Mouse (Mus musculus) kidney, adult 2 months (tissue): Measurements from ENCODE around the gene Fam89b. TPM values are rescaled to one million over a fixed set of nuclear protein-coding genes. Genes with fewer than 3 reads are reported as not detected.

Experiments
- DNase-seq: peaks from one replicate; pipeline ENCODE4 v3.0.0; 2021
- H3K27ac ChIP-seq: fragments of 200-500 bp; 2 replicates; pipeline ENCODE4 v1.5.1; 2012; ENCODE audit warnings: low read depth, low read length, control low read depth, inconsistent platforms; ENCODE audit not compliant: insufficient read depth
- H3K27me3 ChIP-seq: fragments of 200-500 bp; replicated peaks from 2 replicates; pipeline ENCODE4 v1.6.1; 2012; ENCODE audit warnings: mild to moderate bottlenecking, moderate library complexity, low read length, inconsistent platforms; ENCODE audit not compliant: control insufficient read depth, insufficient read depth
- H3K36me3 ChIP-seq: fragments of 200-500 bp; 2 replicates; pipeline ENCODE4 v1.6.1; 2012; ENCODE audit warnings: mild to moderate bottlenecking, moderate library complexity, low read length, inconsistent platforms; ENCODE audit not compliant: control insufficient read depth, insufficient read depth
- H3K4me1 ChIP-seq: fragments of 200-500 bp; 2 replicates; pipeline ENCODE4 v1.6.1; 2011; ENCODE audit warnings: low read length; ENCODE audit not compliant: control insufficient read depth, insufficient read depth
- H3K4me3 ChIP-seq: fragments of 200-500 bp; 2 replicates; pipeline ENCODE4 v1.5.1; 2011; ENCODE audit warnings: mild to moderate bottlenecking, low read depth, low read length, control low read depth; ENCODE audit not compliant: insufficient read depth
- CTCF ChIP-seq: fragments of 200-500 bp; conservative IDR thresholded peaks from 2 replicates; pipeline ENCODE4 v1.5.1; 2011; ENCODE audit warnings: low read depth, mild to moderate bottlenecking, control low read depth, low read length, moderate library complexity, mixed read lengths; ENCODE audit not compliant: insufficient read depth, insufficient read length
- POLR2A ChIP-seq: fragments of 200-500 bp; IDR thresholded peaks from one replicate; pipeline ENCODE4 v1.6.1; 2011; ENCODE audit warnings: low read depth, low read length, control low read depth
- WGBS: fragments of 180-500 bp; shearing (Covaris S2); methylation state at CpG from one replicate; pipeline ENCODE4 v1.1.7; 2018; 5-methylcytosine and 5-hydroxymethylcytosine counted together
- polyA plus RNA-seq: library from polyadenylated mRNA; depleted of rRNA; stranded (reverse); fragments of >200 nt; gene quantifications from 2 replicates; pipeline ENCODE4 v1.2.3, GENCODE M21; 2012

Fam89b gene
- polyA plus RNA-seq, 1 experiment: 93.8 TPM

- Histone ChIP-seq H3K4me1 (no peaks in the 10 kb centered on the region), H3K4me3 (no peak overlapping the region), H3K36me3 (no peaks in the 10 kb centered on the region; the same call in 1 of the 2 replicates), H3K27ac (no peak overlapping the region), H3K27me3 (no peaks in the 10 kb centered on the region)
- WGBS: 86% methylated on average over 14 of the region's 14 CpGs
- TF ChIP-seq CTCF: no peak
- TF ChIP-seq POLR2A: no peak
- DNase-seq: no peak
Measured at GRCm38 (mm10) chr19:5758878-5759403, 29.5 kb upstream of the Fam89b start.

DNA sequence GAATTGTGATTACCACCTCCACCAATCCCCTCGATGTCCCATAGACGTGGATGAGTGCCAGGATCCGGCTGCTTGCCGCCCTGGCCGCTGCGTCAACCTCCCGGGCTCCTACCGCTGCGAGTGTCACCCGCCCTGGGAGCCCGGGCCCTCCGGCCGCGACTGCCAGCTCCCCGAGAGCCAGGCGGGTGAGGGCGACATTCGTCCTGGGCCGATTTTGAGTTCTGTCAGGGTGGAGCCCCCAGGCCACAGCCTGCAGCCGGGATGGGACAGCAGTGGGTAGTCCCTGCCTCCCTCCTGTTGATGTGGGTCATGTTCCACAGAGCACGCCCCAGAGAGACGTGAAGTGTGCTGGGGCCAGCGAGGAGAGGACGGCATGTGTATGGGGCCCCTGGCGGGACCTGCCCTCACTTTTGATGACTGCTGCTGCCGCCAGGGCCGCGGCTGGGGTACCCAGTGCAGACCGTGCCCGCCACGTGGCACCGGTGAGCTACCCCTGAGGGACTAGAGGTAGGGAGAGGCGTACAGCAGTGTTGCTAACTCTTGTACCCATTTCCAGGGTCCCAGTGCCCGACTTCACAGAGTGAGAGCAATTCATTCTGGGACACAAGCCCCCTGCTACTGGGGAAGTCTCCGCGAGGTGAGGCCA is 27.7 kb upstream of the Fam89b start:
- no peak for TF ChIP-seq POLR2A
- TF ChIP-seq CTCF: no peak
- no peak for DNase-seq
- no peak overlapping the region for H3K27ac ChIP-seq
- WGBS: 53% methylated on average over 36 of the region's 36 CpGs
- H3K36me3 ChIP-seq: no peaks in the 10 kb centered on the region; the same call in 1 of the 2 replicates
- no peak overlapping the region for H3K4me3 ChIP-seq
- H3K4me1 ChIP-seq: no peaks in the 10 kb centered on the region
- no peaks in the 10 kb centered on the region for H3K27me3 ChIP-seq

DNA sequence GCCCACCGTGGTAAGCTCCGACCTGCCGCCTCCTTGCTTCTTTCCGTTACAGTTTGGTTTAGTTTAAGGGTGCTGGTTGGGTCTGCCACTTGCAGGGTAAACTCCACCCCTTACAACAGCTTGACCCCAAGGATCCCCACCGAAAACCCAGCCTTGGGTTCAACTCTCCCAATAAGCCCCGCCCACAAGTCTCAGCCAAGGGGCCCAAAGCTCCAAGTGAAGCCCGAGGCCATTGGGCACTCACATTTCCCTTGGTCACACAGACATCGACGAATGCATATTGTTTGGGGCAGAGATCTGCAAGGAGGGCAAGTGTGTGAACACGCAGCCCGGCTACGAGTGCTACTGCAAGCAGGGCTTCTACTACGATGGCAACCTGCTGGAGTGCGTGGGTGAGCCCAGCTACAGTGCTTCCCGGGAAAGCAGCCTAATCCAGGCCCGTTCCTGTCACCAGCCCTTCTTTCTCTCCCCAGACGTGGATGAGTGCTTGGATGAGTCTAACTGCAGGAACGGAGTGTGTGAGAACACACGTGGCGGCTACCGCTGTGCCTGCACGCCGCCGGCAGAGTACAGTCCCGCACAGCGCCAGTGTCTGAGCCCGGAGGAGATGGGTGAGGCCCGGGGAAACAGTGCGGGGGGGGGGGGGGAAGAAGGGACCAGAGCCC is 27.0 kb upstream of the Fam89b start:
- H3K27ac ChIP-seq: no peak overlapping the region
- 51% methylated on average over 29 of the region's 29 CpGs for WGBS
- no peak overlapping the region for H3K4me3 ChIP-seq
- no peaks in the 10 kb centered on the region; the same call in 1 of the 2 replicates for H3K36me3 ChIP-seq
- no peak for DNase-seq
- no peaks in the 10 kb centered on the region for H3K4me1 ChIP-seq
- TF ChIP-seq CTCF: no peak
- TF ChIP-seq POLR2A: no peak
- H3K27me3 ChIP-seq: no peaks in the 10 kb centered on the region

DNA sequence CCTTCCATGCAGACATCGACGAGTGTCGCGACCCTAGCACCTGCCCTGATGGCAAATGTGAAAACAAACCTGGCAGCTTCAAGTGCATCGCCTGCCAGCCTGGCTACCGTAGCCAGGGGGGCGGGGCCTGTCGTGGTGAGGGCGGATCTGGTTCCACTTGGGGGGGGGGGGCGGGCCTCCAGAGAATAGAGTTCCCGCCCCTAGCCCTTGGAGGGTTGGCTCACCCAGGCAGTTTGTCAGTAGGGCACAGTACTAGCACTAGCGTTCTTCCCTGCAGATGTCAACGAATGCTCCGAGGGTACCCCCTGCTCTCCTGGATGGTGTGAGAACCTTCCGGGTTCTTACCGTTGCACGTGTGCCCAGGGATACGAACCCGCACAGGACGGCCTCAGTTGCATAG is 22.3 kb upstream of the Fam89b start:
- peak; percentile 75 for DNase-seq
- Histone ChIP-seq H3K27me3 (no peaks in the 10 kb centered on the region), H3K27ac (no peak overlapping the region), H3K4me3 (no peak overlapping the region), H3K4me1 (no peaks in the 10 kb centered on the region), H3K36me3 (no peaks in the 10 kb centered on the region)
- TF ChIP-seq CTCF (no peak), POLR2A (no peak)
- WGBS: 28% methylated on average over 20 of the region's 20 CpGs

DNA sequence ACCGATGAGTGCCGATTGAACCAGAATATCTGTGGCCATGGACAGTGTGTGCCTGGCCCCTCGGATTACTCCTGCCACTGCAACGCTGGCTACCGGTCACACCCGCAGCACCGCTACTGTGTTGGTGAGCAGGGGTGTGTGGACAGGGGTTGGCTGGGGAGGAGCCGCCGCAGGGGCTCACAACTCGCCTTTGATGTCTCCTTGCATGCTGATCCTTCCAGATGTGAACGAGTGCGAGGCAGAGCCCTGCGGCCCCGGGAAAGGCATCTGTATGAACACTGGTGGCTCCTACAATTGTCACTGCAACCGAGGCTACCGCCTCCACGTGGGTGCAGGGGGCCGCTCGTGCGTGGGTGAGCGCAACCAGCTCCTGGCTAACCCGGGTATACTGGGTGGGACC is 21.5 kb upstream of the Fam89b start:
- Histone ChIP-seq H3K27me3 (no peaks in the 10 kb centered on the region), H3K36me3 (no peaks in the 10 kb centered on the region), H3K27ac (no peak overlapping the region), H3K4me1 (no peaks in the 10 kb centered on the region), H3K4me3 (no peak overlapping the region)
- 49% methylated on average over 22 of the region's 22 CpGs for WGBS
- TF ChIP-seq CTCF: no peak
- no peak for TF ChIP-seq POLR2A
- DNase-seq: no peak

GRCm38 (mm10) chr19:5749476-5749875 is 20.0 kb upstream of the Fam89b start:
- no peak for DNase-seq
- no peak overlapping the region for H3K4me3 ChIP-seq
- no peak for TF ChIP-seq POLR2A
- no peak for TF ChIP-seq CTCF
- no peaks in the 10 kb centered on the region for H3K36me3 ChIP-seq
- H3K27ac ChIP-seq: no peak overlapping the region
- WGBS: 78% methylated on average over 6 of the region's 6 CpGs
- H3K4me1 ChIP-seq: no peaks in the 10 kb centered on the region
- H3K27me3 ChIP-seq: no peaks in the 10 kb centered on the region

DNA sequence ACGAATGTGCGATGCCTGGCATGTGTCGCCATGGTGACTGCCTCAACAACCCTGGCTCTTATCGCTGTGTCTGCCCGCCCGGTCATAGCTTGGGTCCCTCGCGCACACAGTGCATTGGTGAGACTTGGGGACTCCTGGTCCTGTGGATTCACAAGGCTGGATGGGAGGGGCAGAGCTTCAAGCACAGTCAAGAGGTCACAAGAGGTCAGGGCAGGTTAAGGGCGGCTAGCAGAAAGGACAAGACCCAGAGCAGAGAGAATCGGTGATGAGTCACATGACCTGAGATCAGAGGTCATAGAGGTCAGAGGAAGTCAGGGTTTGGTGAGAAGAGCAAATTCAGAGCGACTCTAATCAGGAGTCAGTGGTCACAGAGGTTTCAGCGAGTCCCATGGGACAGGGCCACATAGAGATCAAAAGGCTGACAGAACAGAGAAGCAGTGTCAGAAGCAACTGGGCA is 17.5 kb upstream of the Fam89b start:
- no peak for DNase-seq
- H3K27me3 ChIP-seq: no peaks in the 10 kb centered on the region
- H3K27ac ChIP-seq: no peak overlapping the region
- 74% methylated on average over 12 of the region's 12 CpGs for WGBS
- H3K36me3 ChIP-seq: no peaks in the 10 kb centered on the region
- no peak for TF ChIP-seq CTCF
- TF ChIP-seq POLR2A: no peak
- no peak overlapping the region for H3K4me3 ChIP-seq
- H3K4me1 ChIP-seq: no peaks in the 10 kb centered on the region
